Mouse (Mus musculus): Measurements from ENCODE around the gene Ccer2.

DNA sequence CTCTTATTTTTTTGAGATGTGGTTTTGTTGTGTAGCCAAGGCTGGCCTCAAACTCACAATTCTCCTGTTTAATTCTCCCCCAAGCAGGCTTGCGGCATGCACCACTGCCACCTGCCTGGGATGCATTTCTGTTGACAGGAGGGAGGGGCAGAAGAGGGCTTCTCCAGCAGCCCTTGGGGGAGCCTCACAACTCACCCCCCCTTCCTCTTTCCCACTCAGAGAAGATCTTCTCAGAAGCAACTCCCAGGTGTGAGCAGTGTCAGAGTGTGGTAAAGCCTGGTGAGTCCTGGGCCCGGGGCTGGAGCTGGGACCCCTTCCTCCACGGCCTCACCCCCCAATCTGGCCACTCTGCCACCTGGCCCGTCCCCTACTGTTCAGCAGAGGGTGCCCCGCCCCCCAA is 29.2 kb downstream of the Ccer2 start:
- TF ChIP-seq CTCF (IDR thresholded peaks at IDR 0.05; ENCODE audit: control insufficient read depth, insufficient read depth, insufficient read length) (no peak), MAX (IDR thresholded peaks at IDR 0.05) (no peak), MYOD1 (IDR thresholded peaks at IDR 0.05; ENCODE audit: control insufficient read depth, insufficient read length, low read depth) (no peak), USF1 (IDR thresholded peaks at IDR 0.05; ENCODE audit: low read depth) (no peak), CEBPB (IDR thresholded peaks at IDR 0.05; ENCODE audit: low read depth) (no peak)
